Mouse (Mus musculus) olfactory bulb, adult 2 months (tissue): Measurements from ENCODE around the gene Cdh13.

Experiments
- CTCF ChIP-seq: fragments of 200-500 bp; IDR thresholded peaks from 2 replicates; pipeline ENCODE4 v1.5.1; 2012; ENCODE audit warnings: low read depth, mild to moderate bottlenecking, low read length, moderate library complexity; ENCODE audit not compliant: insufficient read depth
- POLR2A ChIP-seq: fragments of 200-500 bp; IDR thresholded peaks from 2 replicates; pipeline ENCODE4 v1.6.1; 2012; ENCODE audit warnings: mild to moderate bottlenecking, low read depth, low read length, moderate library complexity; ENCODE audit not compliant: insufficient read depth

DNA sequence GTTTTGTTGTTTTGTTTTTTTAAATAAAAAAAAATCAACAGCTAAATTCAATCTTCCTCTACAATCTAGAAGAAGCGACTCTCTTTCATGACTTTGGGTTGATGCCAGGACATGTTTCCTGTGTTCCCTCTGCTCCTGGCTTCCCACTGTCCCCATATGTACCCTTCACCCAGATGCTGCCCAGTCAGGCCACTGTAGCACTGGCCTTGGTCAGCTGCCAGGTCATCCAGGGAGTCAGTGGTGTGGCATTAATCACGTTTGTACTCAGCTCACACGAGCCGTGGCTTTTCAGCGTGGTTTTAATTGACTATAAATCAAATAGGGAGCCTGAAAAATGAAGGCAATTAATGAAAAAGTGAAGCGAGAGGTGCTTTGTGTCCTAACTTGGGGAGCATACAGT lies 229.7 kb downstream of the Cdh13 start:
- no peak for TF ChIP-seq CTCF
- no peak for TF ChIP-seq POLR2A
